Mouse (Mus musculus) megakaryocyte, embryonic 14.5 days (primary cell): ENCODE measurements around the gene Rpl23.

ENCODE experiments used
- FLI1 ChIP-seq: IDR thresholded peaks from 2 replicates; pipeline ENCODE4 v1.6.1; 2012; ENCODE audit warnings: low read length, inconsistent platforms, mixed read lengths
- GATA1 ChIP-seq: IDR thresholded peaks from 3 replicates; pipeline ENCODE4 v1.6.1; 2012; ENCODE audit warnings: mixed read lengths, low read length, inconsistent platforms, borderline replicate concordance

GRCm38 (mm10) chr11:97743423-97743822 is 38.8 kb downstream of the Rpl23 start:
- TF ChIP-seq GATA1 (no peak), FLI1 (no peak)
